Mouse (Mus musculus): ENCODE measurements around the gene Pstpip1.

Pstpip1 gene

GRCm38 (mm10) chr9:56089778-56090520 is at the start of gene Pstpip1:
Gene Pstpip1 (plus strand): TSS chr9:56089962.
- peak; percentile 76 to 80 for DNase-seq

- DNase-seq, result peak; percentile 93 to 98
Measured at GRCm38 (mm10) chr9:56041372-56042180, 48.2 kb upstream of the Pstpip1 start, which contains the start of gene Rcn2. Gene Rcn2 (plus strand): TSS chr9:56041845.

- no peak for DNase-seq
Measured at GRCm38 (mm10) chr9:56042181-56042621, 47.6 kb upstream of the Pstpip1 start.

GRCm38 (mm10) chr9:56053796-56054195 is 36.0 kb upstream of the Pstpip1 start:
- no peak for DNase-seq

DNA sequence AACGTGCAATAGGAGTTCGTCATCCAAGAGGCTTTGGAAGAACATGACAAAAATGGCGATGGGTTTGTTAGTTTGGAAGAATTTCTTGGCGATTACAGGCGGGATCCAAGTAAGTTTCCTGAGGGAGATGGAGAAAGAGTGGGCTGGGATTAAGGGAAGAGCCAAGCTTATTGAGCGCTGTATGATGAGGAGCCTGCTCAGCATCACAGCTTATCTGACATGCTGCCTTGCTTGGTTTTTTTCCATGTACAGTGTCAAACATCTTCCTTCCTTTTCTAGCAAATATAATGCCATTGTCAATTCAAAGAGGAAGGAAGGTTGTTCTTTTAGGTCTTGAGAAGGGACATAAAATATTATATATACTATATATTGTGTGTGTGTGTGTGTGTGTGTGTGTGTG is 33.6 kb upstream of the Pstpip1 start:
- DNase-seq, result no peak

- DNase-seq, result no peak
Measured at GRCm38 (mm10) chr9:56062336-56062735, 27.4 kb upstream of the Pstpip1 start.

GRCm38 (mm10) chr9:56065011-56065410 is 24.8 kb upstream of the Pstpip1 start:
- no peak for DNase-seq

DNA sequence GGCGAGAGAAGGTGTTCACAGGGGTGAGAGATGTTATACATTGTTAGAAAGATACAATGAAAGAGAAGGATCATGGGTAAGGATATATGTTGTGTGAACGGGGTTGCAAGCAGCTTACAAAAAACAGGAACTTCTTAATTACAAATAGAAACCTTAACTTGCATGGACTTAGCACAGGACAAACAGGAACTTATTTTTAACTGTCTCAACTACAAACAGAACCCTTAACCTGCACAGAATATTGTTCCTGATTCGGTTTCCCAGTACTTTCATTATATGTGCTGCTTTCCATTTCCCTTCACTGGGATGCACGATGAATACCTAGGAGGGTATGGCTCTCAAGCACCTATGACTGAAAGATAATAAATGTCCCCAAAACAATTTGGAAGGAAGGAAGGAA is 21.8 kb upstream of the Pstpip1 start:
- DNase-seq, result no peak

DNA sequence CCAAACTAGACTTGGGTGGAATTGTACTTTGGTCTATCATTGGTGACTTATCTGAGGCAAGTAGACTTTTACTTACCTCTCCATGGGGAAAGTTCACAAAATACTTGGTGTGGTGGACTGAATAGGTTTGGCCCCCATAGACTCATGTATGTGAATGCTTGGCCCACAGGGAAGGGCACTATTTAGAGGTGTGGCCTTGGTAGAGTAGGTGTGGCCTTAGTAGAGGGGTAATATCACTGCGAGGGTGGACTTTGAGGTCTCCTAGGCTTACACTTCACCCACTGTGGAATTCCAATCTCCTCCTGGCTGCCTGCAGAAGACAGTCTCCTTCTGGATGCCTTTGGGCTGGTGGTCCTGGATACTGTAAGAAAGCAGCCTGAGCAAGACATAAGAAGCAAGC is 21.1 kb upstream of the Pstpip1 start:
- DNase-seq, result no peak

DNA sequence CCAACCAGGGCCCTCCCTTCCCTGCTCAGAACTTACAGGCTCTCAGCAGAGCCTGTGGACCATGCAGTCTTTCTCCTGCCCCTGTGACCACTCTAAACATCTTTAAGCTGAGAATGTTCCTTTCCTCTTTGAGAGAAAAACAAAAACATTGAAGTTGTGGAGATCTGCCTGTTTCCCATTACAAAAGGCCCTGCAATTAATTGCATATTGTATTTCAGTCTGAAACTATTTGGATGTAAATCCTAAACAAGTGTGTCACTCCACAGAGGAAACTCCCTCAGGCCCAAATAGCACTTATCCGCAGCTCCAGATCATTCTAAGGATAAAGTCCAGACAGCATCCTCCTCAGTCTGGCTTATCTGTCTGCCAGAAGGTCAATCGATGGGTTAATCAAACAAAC is 16.9 kb upstream of the Pstpip1 start:
- DNase-seq, result no peak

GRCm38 (mm10) chr9:56074863-56075262 is 14.9 kb upstream of the Pstpip1 start:
- DNase-seq, result no peak

- peak; percentile 45 to 50 for DNase-seq
Measured at GRCm38 (mm10) chr9:56075264-56075663, 14.5 kb upstream of the Pstpip1 start.

DNA sequence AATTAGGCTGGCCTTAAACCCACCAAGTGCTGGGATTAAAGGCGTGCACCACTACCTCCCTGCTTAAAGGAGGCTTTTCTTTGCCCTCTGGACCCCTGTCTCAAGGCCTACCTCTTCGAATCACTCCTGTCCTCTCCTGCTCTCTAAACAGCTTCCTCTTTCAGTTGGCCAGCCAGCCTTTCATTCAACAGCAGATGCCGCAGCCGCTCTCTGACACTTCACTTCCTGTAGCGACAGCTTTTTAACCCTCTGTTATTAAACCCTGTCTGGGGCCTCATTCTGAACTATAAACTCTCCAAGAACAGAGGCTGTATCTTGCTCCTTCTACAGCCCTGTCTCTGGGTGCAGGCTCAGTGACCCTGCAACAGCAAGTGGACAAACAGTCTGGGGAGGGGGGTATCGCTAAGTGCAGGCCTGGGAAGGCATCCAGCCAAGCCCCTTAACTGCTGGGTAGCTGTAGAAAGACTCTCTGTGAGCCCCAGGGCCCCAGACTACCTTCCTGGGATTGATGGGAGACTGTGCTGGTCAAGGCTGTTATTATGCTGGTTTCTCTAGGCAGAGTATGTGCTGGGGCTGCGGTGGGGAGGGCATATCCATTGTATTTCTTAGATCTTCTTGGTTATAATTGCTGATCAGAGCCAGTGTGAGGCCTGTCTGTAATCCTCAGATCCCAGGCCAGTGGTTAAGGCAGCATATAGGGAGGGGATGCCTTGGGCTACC is 13.7 kb upstream of the Pstpip1 start:
- DNase-seq, result peak; percentile 49 to 51

DNA sequence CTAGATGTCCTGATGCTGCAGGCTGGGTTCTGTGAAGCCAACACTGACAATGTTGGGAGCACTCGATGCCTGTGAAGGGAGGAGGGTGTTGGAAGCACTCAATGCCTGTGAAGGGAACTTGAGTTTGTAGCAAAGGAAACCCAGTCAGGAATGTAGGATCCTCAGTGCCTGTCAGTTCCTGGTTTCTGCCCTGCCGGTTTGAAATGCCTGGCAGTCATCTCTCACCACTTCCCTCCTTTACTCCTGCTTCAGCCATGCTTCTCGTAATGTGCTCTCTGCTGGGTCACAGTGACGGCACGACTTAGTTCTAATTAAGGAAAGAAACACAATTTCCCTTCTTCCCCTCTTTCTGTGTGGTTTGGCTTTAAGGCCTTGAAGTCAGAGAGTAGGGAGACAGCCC is 10.2 kb upstream of the Pstpip1 start:
- no peak for DNase-seq

GRCm38 (mm10) chr9:56086524-56086923 is 3.2 kb upstream of the Pstpip1 start:
- DNase-seq, result no peak

- DNase-seq, result no peak
Measured at GRCm38 (mm10) chr9:56090546-56091225, 924 bp downstream of the Pstpip1 start.

DNA sequence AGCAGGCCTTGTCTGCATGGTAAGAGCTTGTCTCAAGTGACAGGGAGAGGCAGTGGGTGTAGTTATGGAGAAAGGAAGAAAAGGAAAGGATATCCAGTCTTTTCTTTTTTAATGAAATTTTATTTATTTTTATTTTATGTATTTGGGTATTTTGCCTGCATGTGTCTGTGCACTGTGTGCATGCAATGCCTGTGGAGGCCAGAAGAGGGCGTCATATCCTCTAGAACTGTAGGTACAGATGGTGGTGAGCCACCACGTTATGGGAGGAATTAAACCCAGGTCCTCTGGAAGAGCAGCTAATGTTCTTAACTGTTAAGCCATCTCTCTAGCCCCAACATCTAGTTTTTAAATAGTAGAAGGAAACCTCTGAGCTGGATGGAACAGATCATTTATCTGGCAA is 2.3 kb downstream of the Pstpip1 start:
- no peak for DNase-seq

GRCm38 (mm10) chr9:56097584-56098298 is 8.0 kb downstream of the Pstpip1 start:
- no peak for DNase-seq

GRCm38 (mm10) chr9:56100041-56100522 is 10.3 kb downstream of the Pstpip1 start:
- DNase-seq, result peak; percentile 29 to 40

- DNase-seq, result no peak
Measured at GRCm38 (mm10) chr9:56101022-56101421, 11.3 kb downstream of the Pstpip1 start.

DNA sequence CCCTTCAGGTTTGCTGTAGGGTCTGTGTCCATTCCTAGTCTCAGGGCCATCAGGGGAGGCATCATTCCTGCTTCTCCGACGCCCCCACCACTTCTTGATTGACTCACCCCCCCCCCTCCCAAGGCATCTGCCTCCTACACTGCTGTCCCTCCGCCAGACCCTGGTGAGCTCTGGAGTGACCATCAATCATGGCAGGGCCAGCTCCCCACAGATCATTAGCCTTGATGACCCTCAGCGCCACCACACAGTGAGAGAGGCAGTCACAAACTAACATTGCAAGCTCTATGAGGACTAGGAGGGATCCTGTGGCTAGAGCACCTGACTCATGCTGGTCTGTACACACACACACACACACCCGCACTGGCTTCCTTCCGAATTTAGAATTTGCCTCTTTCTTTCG is 15.2 kb downstream of the Pstpip1 start:
- no peak for DNase-seq
